Mouse (Mus musculus) monocyte, adult 2 months (primary cell): Measurements from ENCODE around the gene Ttc23.
A peak's percentile ranks its signal among the peaks of the same experiment; 100 is the strongest.

ENCODE experiments used
- DNase-seq, 2 experiments: peaks; one replicate each; pipeline ENCODE4 v3.0.0; 2022; ENCODE audit warnings: low spot score in 2 of 2, low read depth in 1 of 2

The Ttc23 gene

GRCm38 (mm10) chr7:67644833-67645680 lies 2.2 kb upstream of the Ttc23 start, which contains the start of gene Lrrc28:
Lrrc28 (minus strand) TSS chr7:67645268.
- peak; percentile 96 to 97 for DNase-seq

- DNase-seq, result no peak
These were observed 1.6 kb upstream of the Ttc23 start for GRCm38 (mm10) chr7:67645681-67646014.

GRCm38 (mm10) chr7:67646131-67646530 lies 1.1 kb upstream of the Ttc23 start:
- no peak for DNase-seq

GRCm38 (mm10) chr7:67648376-67648775 lies 1.2 kb downstream of the Ttc23 start:
- DNase-seq, result no peak

GRCm38 (mm10) chr7:67652211-67652610 lies 5.0 kb downstream of the Ttc23 start:
- no peak for DNase-seq

GRCm38 (mm10) chr7:67654668-67655067 lies 7.5 kb downstream of the Ttc23 start:
- DNase-seq, result no peak

- DNase-seq, result no peak
These were observed 8.0 kb downstream of the Ttc23 start for GRCm38 (mm10) chr7:67655186-67655585.

GRCm38 (mm10) chr7:67658110-67658509 lies 10.9 kb downstream of the Ttc23 start:
- no peak for DNase-seq

GRCm38 (mm10) chr7:67662424-67662823 lies 15.2 kb downstream of the Ttc23 start:
- DNase-seq, result no peak

- no peak for DNase-seq
These were observed 16.9 kb downstream of the Ttc23 start for GRCm38 (mm10) chr7:67663981-67664694.

- no peak for DNase-seq
These were observed 23.8 kb downstream of the Ttc23 start for GRCm38 (mm10) chr7:67670965-67671364.

GRCm38 (mm10) chr7:67672650-67673049 lies 25.4 kb downstream of the Ttc23 start:
- DNase-seq, result peak; percentile 21 to 57

- no peak for DNase-seq
These were observed 26.4 kb downstream of the Ttc23 start for GRCm38 (mm10) chr7:67673656-67674055.

- no peak for DNase-seq
These were observed 31.8 kb downstream of the Ttc23 start for GRCm38 (mm10) chr7:67678878-67679499.

- no peak for DNase-seq
These were observed 33.9 kb downstream of the Ttc23 start for GRCm38 (mm10) chr7:67681078-67681477.

- no peak for DNase-seq
These were observed 35.8 kb downstream of the Ttc23 start for GRCm38 (mm10) chr7:67683006-67683405.

GRCm38 (mm10) chr7:67686545-67686944 lies 39.3 kb downstream of the Ttc23 start:
- DNase-seq, result no peak

- no peak for DNase-seq
These were observed 41.1 kb downstream of the Ttc23 start for GRCm38 (mm10) chr7:67688281-67688680.

- no peak for DNase-seq
These were observed 42.6 kb downstream of the Ttc23 start for GRCm38 (mm10) chr7:67689793-67690192.

- DNase-seq, result no peak
These were observed 43.8 kb downstream of the Ttc23 start for GRCm38 (mm10) chr7:67691036-67691435.

GRCm38 (mm10) chr7:67692141-67692540 lies 44.9 kb downstream of the Ttc23 start:
- DNase-seq, result no peak
